Mouse (Mus musculus): ENCODE data around the gene Pdcd6ip.

DNA sequence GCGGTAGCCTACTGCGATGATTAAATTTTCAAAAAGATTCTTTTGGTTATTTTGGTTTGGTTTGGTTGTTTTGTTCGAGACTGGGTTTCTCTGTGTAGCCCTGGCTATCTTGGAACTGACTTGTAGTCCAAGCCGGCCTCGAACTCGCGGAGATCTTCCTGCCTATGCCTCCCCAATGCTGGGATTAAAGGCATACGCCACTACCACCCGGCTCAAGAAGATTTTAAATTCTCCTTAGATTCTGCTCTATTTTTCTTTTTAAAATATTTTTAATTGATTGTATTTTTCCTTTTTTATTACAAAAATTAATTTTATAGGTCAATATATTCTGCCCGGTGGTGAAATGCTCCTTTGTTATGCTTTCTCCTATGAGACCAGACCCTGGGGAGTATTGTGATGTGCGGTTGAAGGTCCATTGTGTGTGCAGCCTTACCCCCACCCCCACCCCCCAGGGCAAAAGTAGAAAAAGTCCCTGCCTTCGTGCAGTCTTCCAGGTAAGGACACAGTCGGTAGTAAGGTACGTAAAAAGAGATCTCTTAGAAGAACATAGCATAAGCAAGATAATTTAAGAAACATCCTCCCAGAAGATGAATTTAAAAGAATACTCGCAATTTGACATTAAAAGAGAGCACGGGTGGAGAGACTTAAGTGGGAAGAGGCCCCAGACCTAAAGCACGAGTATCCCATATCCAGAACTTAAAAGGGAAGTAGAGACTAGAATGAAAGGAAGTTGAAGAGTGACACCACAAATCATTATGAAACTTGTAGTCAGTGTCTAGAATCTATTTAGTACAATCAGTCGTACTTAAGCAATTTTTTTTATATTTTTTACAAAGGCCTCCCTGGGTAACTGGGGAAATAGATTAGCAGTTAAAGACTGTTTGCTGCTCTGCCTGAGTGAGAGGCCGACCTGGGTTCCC lies 562 bp upstream of the Pdcd6ip start:
- TF ChIP-seq GATA1 (IDR thresholded peaks at IDR 0.05; ENCODE audit: low read length) (no peak), TAL1 (IDR thresholded peaks at IDR 0.05; ENCODE audit: low read length) (no peak)

Data from erythroblast, embryonic 14.5 days (primary cell).